Mouse (Mus musculus) liver, adult (tissue): Measurements from ENCODE around the gene Taar6.

ENCODE experiments used
- GATA4 ChIP-seq: IDR thresholded peaks from 2 replicates; pipeline ENCODE4 v1.6.1; 2014; ENCODE audit warnings: mild to moderate bottlenecking, low read length; ENCODE audit not compliant: insufficient replicate concordance

Taar6 gene

DNA sequence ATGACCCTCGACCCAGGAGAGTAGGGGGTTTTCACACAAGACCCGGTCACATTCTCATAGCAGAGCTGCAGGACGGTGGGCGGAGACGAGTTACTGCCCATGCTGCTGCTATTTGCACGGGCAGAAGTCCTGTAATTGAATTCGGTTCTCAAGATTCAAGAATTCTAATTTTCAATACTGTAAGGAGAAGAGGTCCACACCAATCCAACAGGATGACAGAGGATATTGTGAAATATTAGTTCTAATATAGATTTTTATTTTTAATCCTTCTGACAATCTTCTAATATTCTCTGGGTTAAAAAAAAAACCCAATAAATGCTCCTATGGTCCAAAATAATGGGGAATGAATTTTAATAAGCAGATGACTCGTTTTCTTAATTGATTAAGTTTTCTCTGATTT, at the start of gene Taar6:
Gene Taar6 (minus strand): TSS at position 101 of the 400 bp plus-strand sequence.
- TF ChIP-seq GATA4, result no peak

DNA sequence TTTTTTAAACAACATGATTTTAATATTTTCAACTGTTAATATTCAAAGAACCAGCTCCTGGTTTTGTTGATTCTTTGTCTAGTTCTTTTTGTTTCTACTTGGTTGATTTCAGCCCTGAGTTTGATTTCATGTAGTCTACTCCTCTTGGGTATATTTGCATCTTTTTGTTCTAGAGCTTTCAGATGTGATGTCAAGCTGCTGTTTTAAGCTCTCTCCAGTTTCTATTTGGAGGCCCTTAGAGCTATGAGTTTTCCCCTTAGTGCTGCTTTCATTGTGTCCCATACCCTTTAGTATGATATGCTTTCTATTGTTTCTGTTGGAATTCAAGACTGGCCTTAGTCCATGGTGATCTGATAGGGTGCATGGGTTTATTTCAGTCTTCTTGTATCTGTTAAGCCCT, 45.9 kb upstream of the Taar6 start:
- TF ChIP-seq GATA4, result no peak

DNA sequence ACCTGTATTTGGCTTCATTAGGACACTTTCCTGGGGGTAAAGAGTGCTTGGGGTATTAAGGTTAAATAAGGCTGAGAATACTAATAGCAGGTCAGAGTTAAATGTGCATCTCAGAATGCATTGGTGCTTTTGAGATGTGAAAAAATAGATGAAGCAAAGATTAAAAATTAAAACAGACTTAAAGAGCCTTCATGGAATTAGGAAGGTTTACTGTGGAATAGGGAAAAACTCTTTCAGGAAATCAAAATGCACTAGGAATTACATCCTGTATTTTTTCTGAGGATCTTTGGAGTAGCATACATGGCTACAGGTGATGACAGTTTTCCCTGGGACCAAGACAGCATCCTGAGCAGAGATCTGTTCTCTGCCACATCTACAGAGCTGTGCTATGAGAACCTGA, 41.5 kb upstream of the Taar6 start, which contains the start of gene Taar7d:
Gene Taar7d (plus strand): TSS at position 301 of the 400 bp plus-strand sequence.
- no peak for TF ChIP-seq GATA4

DNA sequence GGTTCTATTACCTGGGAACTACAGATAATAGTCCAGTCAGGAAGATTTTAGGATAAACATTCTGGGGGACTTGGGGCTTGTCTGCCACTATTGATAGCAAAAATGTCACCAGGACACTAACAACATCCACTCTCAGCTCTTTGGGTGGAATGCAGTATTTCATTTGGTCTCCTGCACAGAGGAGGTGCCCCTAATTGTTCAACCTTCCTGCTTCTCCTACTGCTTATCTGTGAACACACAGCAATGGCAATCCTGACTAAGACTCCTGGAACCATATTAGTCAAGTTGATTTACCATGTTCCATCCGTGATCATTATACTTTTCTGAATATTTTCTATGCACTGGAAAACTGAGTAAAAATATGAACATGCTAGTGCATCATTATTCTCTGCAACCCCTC, 22.7 kb upstream of the Taar6 start:
- TF ChIP-seq GATA4, result no peak

DNA sequence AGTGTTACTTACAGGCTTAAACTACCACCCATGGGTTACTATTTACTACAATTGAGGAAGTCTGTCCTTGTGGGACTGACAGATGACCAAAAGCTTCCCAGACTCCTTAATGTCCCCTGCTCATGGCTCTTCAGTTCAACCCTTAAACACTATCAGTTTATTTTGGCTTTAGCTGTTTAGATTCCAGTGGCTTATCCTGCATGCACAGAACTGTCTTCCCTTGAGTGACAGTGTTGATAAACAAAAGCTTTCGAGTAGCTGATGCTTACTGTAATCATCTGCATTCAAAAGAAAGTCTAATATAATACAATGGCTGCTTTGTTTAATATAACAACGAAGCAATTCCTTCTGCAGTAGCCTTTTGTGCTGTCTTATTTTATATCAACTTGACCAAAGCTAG, 21.6 kb upstream of the Taar6 start:
- no peak for TF ChIP-seq GATA4

DNA sequence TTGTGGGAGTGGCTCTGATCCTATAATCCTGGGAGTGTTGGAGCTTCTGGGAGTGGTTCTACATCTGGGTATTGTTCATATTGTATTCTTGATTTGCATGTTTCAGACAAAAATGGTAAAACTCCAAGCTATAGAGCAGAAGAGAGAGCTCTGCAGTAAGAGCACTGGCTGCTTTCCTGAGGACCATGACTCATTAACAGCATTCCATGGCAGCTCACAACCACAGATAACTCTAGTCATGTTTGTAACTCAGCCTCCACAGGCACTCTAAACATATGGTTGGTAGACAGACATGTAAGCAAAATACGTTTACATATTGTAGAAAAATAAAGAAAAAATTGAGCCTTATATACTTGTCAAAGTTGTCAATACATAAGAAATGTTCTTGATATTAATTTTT, 21.0 kb upstream of the Taar6 start:
- TF ChIP-seq GATA4, result no peak

DNA sequence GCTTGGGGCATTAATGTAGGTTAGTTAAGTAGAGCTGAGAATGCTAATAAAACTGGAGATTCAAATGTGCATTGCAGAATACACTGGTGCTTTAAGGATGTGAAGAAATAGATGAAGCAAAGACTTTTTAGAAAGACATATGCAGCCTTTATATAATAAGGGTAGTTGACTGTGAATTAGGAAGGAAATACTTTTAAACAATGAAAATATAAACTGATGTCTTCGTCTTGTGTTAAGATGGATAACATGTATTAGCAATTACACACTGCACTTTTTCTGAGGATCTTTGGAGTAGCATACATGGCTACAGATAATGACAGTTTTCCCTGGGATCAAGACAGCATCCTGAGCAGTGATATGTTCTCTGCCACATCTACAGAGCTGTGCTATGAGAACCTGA, 14.2 kb upstream of the Taar6 start, which contains the start of gene Taar7b:
Gene Taar7b (plus strand): TSS at position 301 of the 400 bp plus-strand sequence.
- TF ChIP-seq GATA4, result no peak

DNA sequence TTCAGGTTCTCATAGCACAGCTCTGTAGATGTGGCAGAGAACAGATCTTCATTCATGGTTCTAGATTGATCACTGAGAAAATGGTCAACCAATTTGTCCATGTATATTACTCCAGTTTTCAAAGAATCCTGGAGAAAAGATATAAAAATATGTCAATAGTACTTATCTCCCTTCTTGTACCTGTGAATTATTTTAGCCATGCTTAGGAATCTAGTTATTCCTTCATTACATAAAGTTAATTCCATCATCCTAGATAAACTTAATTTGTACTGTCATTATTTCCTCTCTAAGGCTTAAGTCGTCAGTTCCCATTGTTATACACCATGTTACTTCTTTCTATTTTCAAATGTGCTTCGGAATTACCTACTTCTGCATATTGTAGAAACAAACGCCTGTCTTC, 7.9 kb upstream of the Taar6 start, which contains the start of gene Taar7a:
Gene Taar7a (minus strand): TSS at position 101 of the 400 bp plus-strand sequence.
- TF ChIP-seq GATA4, result no peak

DNA sequence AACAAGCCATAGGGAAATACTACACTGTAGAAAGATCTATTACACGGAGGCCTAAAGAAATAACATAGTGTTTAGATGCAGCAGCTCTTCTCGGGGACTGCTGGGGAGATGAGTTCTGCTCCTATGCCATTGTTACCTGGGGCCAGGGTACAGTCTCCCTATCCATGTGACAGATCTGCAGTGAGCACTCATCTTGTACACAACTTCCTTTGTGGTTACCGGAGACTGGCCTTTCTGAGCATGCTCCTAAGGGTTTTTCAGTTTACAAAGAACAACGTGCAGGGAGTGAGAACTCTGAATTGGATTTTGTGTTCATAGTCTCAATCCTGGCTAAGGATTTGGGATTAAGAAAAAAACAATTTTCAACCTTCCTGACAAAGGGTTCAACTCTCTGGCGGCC, 973 bp upstream of the Taar6 start:
- no peak for TF ChIP-seq GATA4

DNA sequence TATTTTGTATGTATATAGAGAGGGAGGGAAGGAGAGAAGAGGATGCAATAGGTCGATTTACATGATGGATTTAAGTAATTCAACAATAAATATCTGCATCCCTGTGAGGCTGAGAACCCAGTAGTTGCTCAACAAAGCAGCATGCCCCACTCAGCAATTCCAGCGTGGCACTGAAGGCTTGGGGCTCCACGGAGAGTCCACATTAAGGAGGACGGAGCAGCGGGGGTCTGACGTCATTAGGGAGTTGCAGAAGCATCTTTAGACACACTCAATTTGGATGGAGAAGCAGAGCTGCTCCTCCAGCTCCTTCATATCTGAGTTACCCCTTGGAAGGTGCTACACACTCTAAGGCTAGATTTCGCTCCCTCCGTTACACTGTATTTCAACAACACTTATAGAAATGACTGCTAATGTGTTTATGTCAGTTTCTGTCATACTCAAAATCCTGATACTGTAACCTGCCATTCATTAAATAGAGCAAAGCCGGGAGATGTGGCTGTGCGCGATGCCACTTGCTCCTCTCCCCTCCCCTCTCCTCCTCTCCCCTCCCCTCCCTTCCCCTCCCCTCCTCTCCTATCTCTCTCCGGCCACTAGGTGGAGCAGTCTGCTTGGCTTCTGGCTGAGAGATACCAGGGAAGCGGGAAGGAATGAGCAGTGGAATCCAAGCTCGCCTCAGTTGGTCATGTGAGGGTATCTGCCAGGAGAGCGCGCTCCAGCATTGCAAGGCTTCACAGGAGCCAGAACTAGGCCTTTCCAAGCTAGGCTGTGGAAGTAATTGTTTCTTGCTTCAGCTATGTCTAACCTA, 6.3 kb downstream of the Taar6 start:
- TF ChIP-seq GATA4, result no peak

DNA sequence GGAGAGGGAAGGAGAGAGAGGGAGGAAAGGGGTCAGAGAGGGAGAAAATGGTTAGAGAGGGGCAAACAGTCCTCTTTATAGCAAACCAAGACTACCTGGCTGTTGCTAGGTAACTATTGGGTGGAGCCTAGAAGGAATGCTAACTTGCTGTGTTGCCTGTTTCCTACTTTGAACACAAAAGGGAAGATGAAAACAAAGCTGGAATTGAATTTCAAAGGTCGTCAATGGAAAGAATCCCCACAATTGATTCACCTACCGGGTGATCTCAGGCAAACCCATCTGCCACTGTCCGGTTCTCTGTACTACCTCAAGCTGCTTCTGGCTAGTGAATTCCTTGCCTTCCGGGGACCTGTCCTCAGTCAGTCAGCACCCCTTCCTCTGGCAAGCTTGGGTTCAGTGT, 7.5 kb downstream of the Taar6 start:
- no peak for TF ChIP-seq GATA4

DNA sequence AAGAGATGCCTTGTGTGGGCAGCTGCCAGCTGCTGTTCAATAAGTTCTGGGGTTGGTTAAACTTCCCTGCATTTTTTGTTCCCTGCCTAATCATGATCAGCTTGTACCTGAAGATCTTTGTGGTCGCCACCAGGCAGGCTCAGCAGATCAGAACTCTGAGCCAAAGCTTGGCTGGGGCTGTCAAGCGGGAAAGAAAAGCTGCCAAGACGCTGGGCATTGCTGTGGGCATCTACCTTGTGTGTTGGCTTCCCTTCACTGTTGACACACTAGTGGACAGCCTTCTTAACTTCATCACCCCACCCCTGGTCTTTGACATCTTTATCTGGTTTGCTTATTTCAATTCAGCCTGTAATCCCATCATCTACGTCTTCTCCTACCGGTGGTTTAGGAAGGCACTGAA, 14.2 kb downstream of the Taar6 start:
- TF ChIP-seq GATA4, result no peak

DNA sequence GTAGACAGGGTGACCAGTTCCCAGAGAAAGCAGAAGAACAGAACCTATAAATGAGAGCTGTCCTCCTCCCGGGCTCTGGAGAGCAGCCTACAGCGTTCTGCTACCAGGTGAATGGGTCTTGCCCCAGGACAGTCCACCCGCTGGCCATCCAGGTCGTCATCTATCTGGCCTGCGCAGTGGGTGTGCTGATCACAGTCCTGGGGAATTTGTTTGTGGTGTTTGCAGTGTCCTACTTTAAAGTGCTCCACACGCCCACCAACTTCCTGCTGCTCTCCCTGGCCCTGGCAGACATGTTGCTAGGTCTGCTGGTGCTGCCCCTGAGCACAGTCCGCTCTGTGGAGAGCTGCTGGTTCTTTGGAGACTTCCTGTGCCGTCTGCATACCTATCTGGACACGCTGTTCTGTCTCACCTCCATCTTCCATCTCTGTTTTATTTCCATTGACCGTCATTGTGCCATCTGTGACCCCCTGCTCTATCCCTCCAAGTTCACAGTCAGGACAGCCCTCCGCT, 14.7 kb downstream of the Taar6 start, which contains the start of gene Taar5:
Gene Taar5 (plus strand): TSS at position 51 of the 510 bp plus-strand sequence.
- TF ChIP-seq GATA4, result no peak

DNA sequence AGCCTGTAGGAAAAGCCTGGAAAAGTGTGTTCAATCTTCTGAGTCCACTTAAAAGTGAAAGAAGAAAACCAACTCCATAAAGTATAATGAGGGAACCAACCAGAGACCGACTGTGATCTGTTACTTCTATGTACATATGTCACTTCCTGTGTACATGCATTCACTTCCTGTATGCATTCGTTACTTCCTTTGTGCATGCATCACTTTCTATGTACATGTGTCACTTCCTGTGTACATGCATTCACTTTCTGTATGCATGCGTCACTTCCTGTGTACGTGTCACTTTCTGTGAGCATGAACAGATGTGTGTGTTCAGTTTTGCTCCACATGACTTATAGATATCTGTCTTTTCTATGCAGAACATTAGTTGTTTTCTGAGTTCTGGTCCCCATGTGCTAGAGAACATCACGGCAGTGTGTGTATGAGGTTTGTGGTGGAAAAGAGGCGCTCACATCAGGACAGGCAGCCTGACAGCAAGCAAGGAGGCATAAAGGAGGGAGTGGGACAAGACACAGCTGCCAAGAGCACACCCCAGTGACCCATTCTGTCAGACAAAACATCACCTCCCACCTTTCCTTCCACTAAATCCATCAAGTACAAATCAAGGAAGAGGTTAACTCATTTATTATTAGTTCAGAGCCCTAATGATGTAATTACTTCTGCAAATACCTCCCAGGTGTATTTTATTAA, 20.4 kb downstream of the Taar6 start:
- no peak for TF ChIP-seq GATA4

DNA sequence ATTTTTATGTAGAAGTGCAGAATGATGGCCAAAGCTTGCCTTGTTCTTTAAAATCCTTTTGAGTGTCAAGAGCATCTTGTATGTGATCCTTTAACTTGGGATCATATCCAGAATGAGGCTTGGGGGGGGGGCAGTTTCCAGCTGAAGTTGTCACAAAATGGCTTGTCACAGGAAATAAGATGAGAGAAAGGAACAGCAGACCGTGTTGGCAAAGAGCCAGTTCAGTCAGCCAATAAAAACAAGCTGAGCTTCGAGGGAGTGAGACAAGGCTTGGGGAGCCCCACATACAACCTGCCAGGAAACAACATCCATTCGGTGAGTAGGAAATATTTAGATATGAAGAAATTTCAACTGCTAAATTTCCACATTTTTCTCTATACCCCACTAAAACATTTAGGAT, 22.0 kb downstream of the Taar6 start:
- no peak for TF ChIP-seq GATA4

DNA sequence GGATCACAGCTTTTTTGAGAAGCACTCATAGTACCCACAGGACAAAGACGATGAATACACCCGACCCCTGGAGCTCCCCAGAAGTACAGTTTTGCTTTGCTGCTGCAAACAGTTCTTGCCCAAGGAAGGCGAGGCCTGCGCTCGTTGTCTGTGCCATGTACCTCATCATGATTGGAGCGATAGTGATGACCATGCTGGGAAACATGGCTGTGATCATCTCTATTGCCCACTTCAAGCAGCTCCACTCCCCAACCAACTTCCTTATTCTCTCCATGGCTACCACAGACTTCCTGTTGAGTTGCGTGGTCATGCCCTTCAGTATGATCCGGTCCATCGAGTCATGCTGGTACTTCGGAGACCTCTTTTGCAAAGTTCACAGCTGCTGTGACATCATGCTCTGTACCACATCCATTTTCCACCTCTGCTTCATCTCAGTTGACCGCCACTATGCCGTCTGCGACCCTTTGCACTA, 25.0 kb downstream of the Taar6 start, which contains the start of gene Taar4:
Gene Taar4 (plus strand): TSS at position 51 of the 472 bp plus-strand sequence.
- TF ChIP-seq GATA4, result no peak
